Mouse (Mus musculus) cerebellum, postnatal 36 days (tissue): Measurements from ENCODE around the gene Dhfr.

ENCODE experiments used
- DNase-seq, 2 experiments: peaks; one replicate each; pipeline ENCODE4 v3.0.0; 2021 to 2022; ENCODE audit warnings: mixed read lengths in 2 of 2

The Dhfr gene

DNA sequence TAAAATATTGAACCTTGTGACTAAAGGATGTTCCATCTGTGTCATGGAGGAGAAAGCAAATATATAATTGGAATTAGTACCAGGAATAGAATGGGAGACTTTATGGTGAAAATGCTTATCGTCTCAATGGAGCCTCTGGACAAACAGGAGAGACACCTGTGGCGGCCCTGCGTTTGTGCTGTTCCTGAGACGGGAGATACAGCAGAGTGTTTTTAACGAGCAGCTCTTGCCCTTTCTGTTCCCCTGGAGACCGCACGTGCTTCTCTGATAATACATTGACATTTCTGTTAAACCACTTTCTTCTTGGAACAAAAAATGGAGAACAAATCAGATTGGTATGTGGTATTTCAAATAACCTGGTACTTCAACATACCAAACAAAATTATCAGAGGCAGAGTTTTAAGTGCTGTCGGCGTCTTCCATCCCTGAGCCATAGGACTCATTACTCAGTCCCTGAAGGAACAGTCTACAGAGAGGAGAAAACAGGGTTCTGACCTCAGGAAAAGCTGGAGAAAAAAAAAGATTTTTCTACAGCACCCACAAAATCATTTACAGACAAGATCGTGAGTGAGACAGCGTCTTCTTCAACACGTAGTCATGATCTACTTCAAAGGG lies 38.6 kb downstream of the Dhfr start:
- DNase-seq = no peak

DNA sequence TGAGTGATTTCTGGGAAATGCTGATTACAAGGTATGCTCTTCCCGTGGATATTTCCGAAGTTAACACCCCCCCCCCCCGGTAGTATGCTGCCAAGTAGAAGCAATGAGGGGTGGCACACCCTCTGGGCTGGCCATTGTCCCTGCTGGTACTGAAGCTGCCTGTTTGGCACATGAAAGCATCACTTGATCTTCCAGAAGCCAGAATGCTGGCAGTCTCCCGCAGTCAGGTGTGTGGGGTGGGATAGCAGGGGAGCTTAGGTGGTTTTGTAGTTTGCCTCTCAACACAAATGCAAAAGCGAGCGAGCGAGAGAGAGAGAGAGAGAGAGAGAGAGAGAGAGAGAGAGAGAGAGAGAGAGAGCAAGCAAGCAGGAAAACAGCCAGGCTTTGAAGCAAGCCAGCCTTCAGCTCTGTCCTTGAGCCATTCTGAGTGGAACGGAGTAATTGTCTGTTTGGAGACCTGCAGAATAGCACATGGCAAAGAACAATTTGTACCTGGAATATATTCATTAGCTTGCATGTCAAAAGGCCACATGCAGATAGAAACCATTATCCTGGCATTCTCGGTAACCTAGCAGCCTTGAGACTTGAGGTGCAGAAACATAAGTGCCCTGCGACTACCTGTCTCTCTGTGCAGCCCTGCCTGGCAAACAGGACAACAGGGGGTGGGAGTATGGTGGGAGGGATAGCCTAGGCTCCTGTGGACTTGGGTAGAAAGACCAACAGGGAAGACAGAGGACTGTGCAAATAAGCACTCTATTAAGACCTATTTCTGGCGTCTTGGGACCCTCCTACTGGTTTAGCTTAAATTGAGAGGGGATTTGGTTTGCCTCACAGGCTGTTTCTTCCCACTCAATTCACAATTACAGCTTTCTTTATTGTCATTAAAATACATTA lies 44.2 kb downstream of the Dhfr start:
- peak; percentile 36 to 37 for DNase-seq

DNA sequence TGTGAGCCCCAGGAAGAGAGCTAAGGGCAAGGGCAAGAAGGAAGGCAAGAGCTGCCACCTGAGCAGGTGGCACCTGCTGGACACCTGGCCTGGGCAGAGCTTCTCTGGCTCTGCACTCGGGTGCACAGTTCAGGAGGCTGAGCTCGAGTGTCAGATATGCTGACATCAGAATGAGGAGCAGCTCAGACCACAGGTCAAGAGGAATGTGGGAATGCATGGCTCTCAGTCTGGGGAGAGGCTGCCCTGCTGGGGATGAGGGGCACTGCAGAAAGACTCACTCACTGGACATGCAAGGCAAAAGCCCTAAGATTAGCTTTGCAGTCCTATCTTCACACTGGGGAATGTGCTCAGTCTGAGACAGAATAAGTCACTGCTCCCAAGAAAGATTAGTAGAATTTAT lies 47.5 kb downstream of the Dhfr start:
- no peak for DNase-seq

DNA sequence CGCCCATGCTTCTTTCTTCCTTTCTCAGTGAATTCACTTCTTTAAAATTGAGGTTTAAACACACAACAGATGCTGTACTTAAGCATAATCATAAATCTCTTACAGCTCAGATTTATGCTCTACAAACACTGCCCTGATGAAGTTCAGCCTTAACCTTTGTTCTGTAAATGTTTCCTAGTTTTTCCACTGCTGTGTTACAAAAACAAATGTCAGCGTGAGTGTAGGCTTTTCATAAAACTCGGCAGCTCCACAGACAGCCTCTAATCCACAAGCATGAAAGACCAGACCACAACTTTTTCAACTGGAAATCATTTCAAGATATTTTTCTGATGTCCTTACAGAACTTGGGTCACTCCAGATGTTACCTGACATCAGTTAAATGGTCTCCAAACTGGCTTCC lies 49.0 kb downstream of the Dhfr start:
- no peak for DNase-seq

DNA sequence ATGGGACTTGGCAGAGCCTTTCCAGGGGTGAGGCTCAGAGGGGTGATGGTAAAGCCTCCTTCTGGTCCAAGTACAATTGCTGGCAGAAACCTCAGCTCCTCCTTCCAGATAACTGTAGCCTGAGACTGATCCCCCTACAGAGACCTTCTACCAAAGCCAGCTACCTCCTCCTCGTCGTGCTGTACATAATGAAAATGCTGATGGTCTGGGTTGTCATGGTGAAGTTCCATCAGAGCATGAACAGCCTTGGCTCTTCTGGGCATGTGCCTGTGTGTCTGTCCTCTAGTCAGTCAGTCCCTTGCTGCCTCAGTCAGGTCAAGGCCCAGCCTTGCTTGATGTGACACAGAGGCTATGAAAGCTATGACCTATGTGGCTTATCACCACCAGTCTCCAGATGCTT lies 56.0 kb downstream of the Dhfr start:
- DNase-seq = no peak

DNA sequence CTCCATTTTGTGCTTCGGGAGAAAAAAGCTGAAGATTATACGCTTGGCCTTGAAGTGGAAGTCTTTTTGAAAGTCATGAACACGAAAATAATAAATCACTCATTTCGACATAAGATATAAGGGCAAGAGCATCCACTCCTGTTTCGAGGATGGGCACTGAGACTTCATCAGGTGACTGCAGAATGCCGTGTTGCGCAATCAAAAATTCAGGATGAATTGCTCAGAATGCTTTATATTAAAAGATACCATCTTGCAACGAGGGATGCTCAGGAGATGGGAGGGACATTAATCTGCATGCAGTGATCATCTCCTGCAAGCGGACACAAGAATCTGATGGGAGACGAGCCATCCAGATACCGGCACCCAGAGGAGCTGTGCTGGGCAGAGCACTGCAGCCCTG lies 65.1 kb downstream of the Dhfr start:
- DNase-seq = no peak

DNA sequence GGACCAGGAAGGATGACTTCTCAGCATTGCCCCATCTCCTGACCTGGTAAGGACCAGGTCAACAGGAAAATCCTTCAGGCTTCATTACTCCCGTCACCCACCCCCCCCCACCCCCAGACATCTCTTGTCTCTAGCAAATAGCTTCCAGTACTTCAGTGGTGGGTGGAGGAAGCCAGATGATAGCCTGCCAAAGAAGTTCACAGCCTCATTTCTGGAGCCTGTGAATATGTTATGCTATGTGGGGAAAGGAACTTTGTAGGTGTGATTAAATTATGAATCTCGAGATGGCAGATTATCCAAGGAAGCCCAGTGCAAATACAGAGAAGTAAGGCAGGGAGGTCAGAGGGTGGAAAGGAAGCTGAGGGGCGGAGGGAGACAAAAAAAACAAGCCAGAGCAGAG lies 69.2 kb downstream of the Dhfr start:
- no peak for DNase-seq

DNA sequence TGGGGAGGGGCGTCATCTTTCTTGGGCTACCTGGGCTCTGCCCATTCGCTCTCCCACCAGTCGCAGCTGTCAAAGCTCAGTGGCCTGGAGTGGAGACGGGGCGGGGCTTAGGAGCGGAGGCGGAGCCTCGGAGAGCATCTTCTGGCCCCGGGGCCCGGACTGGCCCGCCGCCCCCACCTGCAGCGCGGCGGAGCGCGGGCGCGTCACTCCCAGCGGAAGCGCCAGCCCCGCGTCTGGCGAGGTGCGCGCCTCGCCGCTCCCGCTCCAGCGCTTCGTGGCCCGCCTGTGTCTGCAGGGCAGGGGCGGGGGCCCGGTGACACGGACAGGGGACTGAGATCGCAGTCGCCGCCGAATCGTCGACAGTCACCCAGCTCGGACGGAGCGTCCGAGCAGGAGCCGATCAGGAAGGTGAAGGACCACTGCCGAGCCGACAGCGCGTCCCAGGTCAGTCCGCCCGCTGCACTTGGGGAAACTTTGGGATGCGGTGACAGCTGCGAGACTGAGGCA lies 71.3 kb downstream of the Dhfr start, which contains the start of gene Ankrd34b:
Ankrd34b (plus strand) TSS at position 139 of the 507 bp plus-strand sequence.
- DNase-seq = peak; percentile 86 to 91

DNA sequence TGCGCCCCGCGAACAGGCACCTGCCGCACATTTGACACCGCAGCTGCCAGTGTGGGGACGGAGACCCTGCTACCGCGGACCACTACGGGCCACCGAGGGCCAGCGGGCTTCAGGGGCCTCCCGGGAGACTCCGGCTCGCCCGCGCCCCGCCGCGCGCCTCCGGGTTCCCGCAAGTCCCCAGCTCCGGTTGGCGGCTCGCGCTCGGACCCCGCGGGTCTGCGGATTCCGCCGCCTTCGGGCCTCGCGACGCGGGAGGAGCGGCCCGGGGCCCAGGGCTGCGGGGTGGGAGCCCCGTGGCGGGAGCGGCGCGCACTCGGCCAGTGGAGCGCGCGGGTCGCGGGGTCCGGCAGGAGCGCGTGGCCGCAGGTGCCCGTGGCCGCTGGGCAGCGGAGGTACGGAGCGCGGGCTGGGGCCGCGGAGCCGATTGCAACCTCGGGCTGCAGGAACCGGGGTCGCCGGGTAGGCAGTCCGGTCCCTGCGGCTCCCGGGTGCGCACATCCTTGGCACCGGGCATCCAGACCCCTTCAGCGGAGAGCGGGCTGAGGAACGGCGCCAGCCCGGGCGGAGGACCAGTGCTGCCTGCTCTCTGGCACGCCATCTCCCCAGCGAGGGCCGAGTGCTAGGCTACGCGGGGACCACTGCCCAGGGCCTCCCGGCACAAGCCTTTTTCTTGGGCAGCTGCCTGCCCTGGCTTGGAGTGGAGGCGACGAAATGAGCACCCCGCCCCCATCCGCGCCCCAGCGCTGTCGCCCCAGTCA lies 71.9 kb downstream of the Dhfr start:
- DNase-seq = peak; percentile 45 to 49

DNA sequence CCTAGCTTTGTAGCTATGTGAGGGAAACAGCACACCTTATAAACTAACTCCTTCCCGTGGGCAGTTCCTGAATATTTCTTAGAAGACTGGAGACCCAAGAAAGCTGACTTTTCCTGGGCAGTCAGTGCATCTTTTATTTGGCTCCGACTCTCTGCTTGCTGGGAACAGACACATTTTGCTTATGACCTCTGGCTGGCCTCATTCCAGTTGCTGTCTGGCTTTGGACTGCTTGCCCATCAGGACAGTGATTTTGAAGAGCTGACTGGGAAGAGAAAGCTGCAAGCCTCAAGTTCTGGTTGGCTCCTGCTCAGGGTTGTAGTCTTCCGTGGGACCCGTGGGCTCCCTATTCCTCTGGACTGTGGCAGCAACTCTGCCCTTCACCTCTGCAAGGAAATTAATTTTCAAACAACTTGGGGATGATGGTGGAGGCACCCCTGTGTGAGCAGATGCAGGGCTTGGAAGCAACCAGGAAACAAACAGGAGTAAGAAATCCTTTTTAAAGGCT lies 72.9 kb downstream of the Dhfr start:
- peak in 1 of 2 experiments; percentile 9 for DNase-seq
